Mouse (Mus musculus) forebrain, embryonic 11.5 days (tissue): ENCODE measurements at regions not wholly inside any gene's neighbourhood (a gene's known extent, or its start where the extent isn't known, plus 50 kb on each side); places are given as distances from the start of the nearest gene placed in this dataset.

Source experiments
- ATAC-seq: fragments of 200-750 bp; cut with Nextera tagmentation; replicated peaks from 2 replicates; pipeline ENCODE4 v1.8.0; 2017; ENCODE audit warnings: moderate TSS enrichment; ENCODE audit not compliant: low FRiP score
- DNase-seq: peaks from one replicate; pipeline ENCODE4 v3.0.0-alpha.2; 2017; ENCODE audit warnings: low spot score
- H3K27ac ChIP-seq: fragments of 300-500 bp; sonication (generic); 2 replicates; pipeline ENCODE4 v1.5.1; 2014; ENCODE audit warnings: low read depth, low read length
- H3K27me3 ChIP-seq: fragments of 300-500 bp; sonication (generic); 2 replicates; pipeline ENCODE4 v1.6.1; 2014; ENCODE audit warnings: mild to moderate bottlenecking, low read length, mixed read lengths; ENCODE audit not compliant: control insufficient read depth, insufficient read depth
- H3K36me3 ChIP-seq: fragments of 300-500 bp; sonication (generic); 2 replicates; pipeline ENCODE4 v1.6.1; 2014; ENCODE audit warnings: mild to moderate bottlenecking, low read length, moderate library complexity, mixed read lengths; ENCODE audit not compliant: control insufficient read depth, insufficient read depth
- H3K4me1 ChIP-seq: fragments of 300-500 bp; sonication (generic); replicated peaks from 2 replicates; pipeline ENCODE4 v1.6.1; 2014; ENCODE audit warnings: low read length, mixed read lengths; ENCODE audit not compliant: control insufficient read depth, insufficient read depth
- H3K4me2 ChIP-seq: fragments of 300-500 bp; sonication (generic); 2 replicates; pipeline ENCODE4 v1.6.1; 2014; ENCODE audit warnings: low read depth, mild to moderate bottlenecking, low read length, moderate library complexity, mixed read lengths; ENCODE audit not compliant: severe bottlenecking
- H3K4me3 ChIP-seq: fragments of 300-500 bp; sonication (generic); 2 replicates; pipeline ENCODE4 v1.5.1; 2014; ENCODE audit warnings: low read depth, low read length
- H3K9ac ChIP-seq: fragments of 300-500 bp; sonication (generic); 2 replicates; pipeline ENCODE4 v1.6.1; 2014; ENCODE audit warnings: low read length
- H3K9me3 ChIP-seq: fragments of 300-500 bp; sonication (generic); 2 replicates; pipeline ENCODE4 v1.6.1; 2016; ENCODE audit warnings: low read length, mixed read lengths; ENCODE audit not compliant: control insufficient read depth
- WGBS: fragments of 180-500 bp; shearing (Covaris S2); extraction: QIAGEN DNeasy Blood & Tissue Kit; methylation state at CpG from one replicate; pipeline ENCODE4 v1.1.7; 2014; 5-methylcytosine and 5-hydroxymethylcytosine counted together

DNA sequence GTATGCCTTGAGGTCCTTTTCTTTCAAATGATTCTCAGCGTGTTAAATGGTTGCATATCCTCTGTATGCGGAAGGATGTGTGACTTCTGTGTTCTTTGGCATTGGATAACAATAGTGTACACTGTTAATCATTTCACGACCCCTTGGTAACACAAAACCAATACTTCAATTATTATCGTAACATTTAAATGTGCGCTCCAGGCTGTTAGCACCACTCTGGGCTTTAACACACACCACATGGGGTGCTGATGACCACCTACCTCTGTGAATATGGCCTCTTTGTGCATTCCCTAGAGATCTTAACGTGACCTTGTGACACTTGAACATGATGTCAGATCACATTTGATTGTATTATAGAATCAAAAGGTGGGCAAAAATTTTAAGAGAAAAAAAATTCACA, 80.2 kb upstream of the Csnka2ip start:
- no peak overlapping the region for H3K27ac ChIP-seq
- no peaks in the 10 kb centered on the region for H3K4me1 ChIP-seq
- ATAC-seq (peak; percentile 36; the same call in 1 of the 2 replicates), DNase-seq (no peak)
- H3K36me3 ChIP-seq, result no peaks in the 10 kb centered on the region
- H3K9ac ChIP-seq, result no peak overlapping the region
- no peak overlapping the region for H3K4me3 ChIP-seq
- no peak overlapping the region for H3K4me2 ChIP-seq
- H3K9me3 ChIP-seq, result no peaks in the 10 kb centered on the region
- WGBS, result 78% methylated on average over 6 of the region's 6 CpGs
- H3K27me3 ChIP-seq, result no peaks in the 10 kb centered on the region

DNA sequence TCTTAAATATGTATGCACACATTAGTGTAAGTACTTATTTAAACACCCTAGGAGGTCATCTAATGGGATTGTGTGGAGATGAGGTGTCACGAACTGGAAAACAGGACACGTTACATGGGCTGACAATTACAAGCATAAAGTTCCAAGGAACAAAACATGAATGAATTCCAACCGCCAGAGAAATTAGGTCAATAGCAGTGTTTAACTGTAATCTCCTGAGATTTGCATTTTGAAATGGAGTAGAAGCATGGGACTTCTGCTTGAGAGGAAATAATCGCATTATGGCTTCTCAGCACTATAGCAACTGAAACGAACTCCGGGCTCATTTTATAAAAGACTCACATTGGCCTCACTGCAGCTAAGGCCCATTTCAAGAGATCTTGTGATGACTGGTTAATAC, 79.7 kb upstream of the Csnka2ip start:
- no peak overlapping the region for H3K27ac ChIP-seq
- no peak overlapping the region for H3K9ac ChIP-seq
- no peaks in the 10 kb centered on the region for H3K9me3 ChIP-seq
- DNase-seq (no peak), ATAC-seq (peak; percentile 42; the same call in 1 of the 2 replicates)
- no peaks in the 10 kb centered on the region for H3K36me3 ChIP-seq
- H3K27me3 ChIP-seq, result no peaks in the 10 kb centered on the region
- WGBS, result 56% methylated on average over 6 of the region's 6 CpGs
- no peaks in the 10 kb centered on the region for H3K4me1 ChIP-seq
- no peak overlapping the region for H3K4me2 ChIP-seq
- H3K4me3 ChIP-seq, result no peak overlapping the region

DNA sequence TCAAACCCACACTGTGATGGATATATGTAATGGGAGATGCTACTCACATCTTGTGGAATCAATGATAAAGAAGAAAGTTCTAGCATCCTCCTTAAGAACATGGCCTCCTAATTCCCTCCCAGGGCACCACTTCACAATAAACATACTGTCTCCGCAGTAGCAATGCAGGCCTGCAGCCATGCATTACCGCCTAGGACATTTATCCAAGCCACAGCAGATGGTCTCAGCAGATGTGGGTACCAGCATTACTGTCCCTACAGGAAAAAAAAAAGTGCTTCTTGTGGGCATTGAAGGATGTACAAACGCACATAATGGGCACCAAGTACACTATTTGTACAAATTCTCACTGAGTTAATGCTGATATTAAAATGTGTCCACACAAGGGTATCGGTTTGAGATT, 78.6 kb upstream of the Csnka2ip start:
- DNase-seq (no peak), ATAC-seq (no peak)
- Histone ChIP-seq H3K4me1 (no peaks in the 10 kb centered on the region), H3K9ac (no peak overlapping the region), H3K27ac (no peak overlapping the region), H3K9me3 (no peaks in the 10 kb centered on the region), H3K4me3 (no peak overlapping the region), H3K4me2 (no peak overlapping the region), H3K27me3 (no peaks in the 10 kb centered on the region), H3K36me3 (no peaks in the 10 kb centered on the region)
- WGBS, result 89% methylated on average over 4 of the region's 4 CpGs

DNA sequence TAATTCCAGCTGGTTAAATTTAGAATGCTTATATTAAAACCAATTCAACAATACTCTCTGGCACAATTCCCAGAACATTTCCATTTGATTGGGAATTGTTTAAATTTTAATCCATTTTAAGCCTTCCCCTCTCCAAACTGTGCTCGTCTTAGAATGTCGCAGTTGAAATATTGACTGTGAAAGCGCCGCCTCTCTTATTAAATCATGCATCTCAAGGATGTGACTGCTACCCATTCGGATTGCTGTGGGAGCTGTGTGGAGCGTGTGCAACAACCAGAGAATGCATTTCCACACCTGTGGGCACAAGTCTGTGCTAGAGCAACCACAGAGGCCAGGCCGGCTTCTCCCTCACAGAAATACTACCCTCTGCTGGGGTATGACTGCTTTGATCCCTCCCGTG, 75.1 kb upstream of the Csnka2ip start:
- H3K36me3 ChIP-seq, result no peaks in the 10 kb centered on the region
- H3K4me3 ChIP-seq, result no peak overlapping the region
- no peak overlapping the region for H3K27ac ChIP-seq
- ATAC-seq (no peak), DNase-seq (no peak)
- WGBS, result 87% methylated on average over 8 of the region's 8 CpGs
- H3K4me1 ChIP-seq, result no peaks in the 10 kb centered on the region
- no peak overlapping the region for H3K9ac ChIP-seq
- no peak overlapping the region for H3K4me2 ChIP-seq
- H3K9me3 ChIP-seq, result no peaks in the 10 kb centered on the region
- H3K27me3 ChIP-seq, result no peaks in the 10 kb centered on the region

DNA sequence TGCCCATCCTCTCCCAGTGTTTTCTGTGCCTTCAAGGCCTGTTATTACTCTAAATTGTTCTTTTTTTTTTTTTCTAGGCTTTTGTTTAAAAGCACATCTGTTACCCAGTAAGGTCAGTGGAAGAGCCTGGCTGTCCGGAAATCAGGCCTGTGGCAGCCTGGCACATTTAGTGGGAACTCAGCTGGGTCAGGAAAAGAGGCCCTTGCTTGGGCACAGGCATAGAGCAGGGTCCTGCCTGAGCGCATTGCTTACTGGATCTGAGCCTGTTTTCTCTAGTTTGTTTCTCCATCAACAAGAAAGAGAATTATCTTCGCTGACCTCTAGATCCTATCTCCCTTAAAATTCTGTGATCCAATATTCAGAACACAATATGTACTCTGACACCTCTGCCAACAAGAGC, 74.7 kb upstream of the Csnka2ip start:
- no peak for ATAC-seq
- 85% methylated on average over 3 of the region's 3 CpGs for WGBS
- no peak for DNase-seq
- Histone ChIP-seq H3K36me3 (no peaks in the 10 kb centered on the region), H3K4me2 (no peak overlapping the region), H3K27ac (no peak overlapping the region; the same call in 1 of the 2 replicates), H3K9ac (no peak overlapping the region), H3K4me3 (no peak overlapping the region), H3K27me3 (no peaks in the 10 kb centered on the region), H3K4me1 (no peaks in the 10 kb centered on the region), H3K9me3 (no peaks in the 10 kb centered on the region)

DNA sequence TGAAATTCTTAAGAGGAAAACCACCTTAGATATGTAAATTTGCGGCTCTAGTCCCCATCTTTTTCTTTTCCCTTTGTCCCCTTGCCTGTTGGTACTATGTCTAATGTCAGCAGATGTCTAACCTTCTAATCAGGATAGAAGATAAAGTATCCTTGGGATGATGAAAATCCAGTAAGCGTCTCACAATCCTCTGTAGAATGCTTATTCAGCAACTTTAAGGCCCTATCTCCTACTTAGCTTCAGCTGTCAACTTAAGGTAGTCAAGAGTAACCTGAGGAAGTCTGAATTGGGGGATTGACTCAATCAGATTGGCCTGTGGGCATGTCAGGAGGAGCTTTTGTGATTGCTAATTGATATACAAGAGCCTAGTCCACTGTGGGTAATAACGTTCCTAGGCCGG, 64.7 kb upstream of the Csnka2ip start:
- Histone ChIP-seq H3K36me3 (no peaks in the 10 kb centered on the region), H3K27me3 (no peaks in the 10 kb centered on the region), H3K9me3 (no peaks in the 10 kb centered on the region), H3K9ac (no peak overlapping the region), H3K27ac (no peak overlapping the region), H3K4me2 (no peak overlapping the region), H3K4me1 (no peaks in the 10 kb centered on the region), H3K4me3 (no peak overlapping the region)
- DNase-seq (no peak), ATAC-seq (no peak)
- 88% methylated on average over 4 of the region's 4 CpGs for WGBS
